Mouse (Mus musculus) layer of hippocampus, postnatal 14 days (tissue): ENCODE results near the gene Capn15. TPM values are rescaled to one million over a fixed set of nuclear protein-coding genes. Genes with fewer than 3 reads are reported as not detected.

Experiments used
- DNase-seq, 2 experiments: peaks; one replicate each; pipeline ENCODE4 v3.0.0; 2021 to 2022; ENCODE audit warnings: low spot score in 2 of 2, mixed read lengths in 1 of 2
- total RNA-seq, 2 experiments: library from RNA; stranded (reverse); gene quantifications; 2 replicates each; pipeline ENCODE4 v1.2.3; 2021

Capn15 gene
- total RNA-seq, 2 experiments from 2014 or later, result 44.4 to 46.2 TPM

GRCm38 (mm10) chr17:25934526-25934925, 51.1 kb downstream of the Capn15 start:
- no peak for DNase-seq

GRCm38 (mm10) chr17:25925348-25925747, 60.2 kb downstream of the Capn15 start:
- DNase-seq, result peak; percentile 29 to 51

DNA sequence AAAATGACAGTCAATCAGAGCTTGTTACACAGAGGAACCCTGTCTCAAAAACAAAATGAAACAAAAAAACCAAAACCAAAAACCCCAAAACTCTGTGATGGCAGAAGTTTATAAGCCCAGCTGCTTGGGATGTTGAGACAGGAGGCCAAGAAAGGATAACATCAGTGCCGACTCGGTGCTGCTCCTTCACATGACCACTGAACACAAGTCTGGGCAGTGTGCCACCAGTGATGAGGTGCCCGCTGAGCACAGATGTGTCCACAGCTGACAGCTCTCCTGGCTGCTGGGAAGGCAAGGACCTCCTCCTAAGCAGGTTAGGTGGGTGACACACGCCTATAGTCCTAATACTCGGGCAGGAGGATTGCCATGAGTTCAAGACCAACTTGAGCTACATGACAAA, 63.5 kb downstream of the Capn15 start:
- DNase-seq, result no peak

DNA sequence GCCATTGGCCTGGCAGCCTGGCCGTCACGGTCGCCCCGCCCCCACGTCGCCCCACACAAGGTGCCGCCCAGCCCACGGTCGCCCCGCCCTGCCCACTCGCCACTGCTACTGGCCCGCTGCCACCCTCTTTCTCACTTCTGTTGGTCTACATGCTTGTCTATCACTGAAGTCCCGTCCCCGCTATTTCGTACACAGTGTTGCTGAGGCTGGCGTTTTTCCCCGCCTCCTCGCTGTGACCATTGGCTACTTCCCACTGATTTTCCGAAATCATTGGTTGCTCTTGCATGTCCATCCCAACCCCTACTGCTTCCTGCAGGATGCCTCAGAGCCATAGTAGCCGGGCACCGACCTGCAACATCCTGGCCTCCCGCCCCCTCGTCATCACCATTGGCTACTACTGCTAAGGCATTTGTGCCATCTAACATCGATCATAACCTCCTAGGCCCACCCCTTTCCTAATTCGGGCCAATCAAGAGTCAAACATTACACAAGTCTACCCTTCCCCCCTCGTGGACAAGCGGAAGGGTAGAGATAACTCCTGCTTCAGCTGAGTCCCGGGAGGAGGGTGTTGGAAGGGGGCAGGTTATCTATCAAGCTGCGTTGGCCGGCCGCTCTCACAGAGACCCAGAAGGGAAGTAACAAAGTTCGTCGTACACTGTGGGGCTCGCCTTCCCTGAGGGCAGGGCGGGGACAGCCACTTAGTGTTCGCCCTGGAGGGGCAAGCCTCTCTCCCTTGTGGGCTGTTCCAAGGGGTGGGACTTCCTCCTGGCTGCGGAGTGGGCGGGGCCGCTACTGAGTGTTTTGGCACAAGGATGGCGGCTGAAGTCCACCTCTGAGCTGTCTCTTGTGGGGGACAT, 65.6 kb downstream of the Capn15 start:
- DNase-seq, result peak; percentile 100

DNA sequence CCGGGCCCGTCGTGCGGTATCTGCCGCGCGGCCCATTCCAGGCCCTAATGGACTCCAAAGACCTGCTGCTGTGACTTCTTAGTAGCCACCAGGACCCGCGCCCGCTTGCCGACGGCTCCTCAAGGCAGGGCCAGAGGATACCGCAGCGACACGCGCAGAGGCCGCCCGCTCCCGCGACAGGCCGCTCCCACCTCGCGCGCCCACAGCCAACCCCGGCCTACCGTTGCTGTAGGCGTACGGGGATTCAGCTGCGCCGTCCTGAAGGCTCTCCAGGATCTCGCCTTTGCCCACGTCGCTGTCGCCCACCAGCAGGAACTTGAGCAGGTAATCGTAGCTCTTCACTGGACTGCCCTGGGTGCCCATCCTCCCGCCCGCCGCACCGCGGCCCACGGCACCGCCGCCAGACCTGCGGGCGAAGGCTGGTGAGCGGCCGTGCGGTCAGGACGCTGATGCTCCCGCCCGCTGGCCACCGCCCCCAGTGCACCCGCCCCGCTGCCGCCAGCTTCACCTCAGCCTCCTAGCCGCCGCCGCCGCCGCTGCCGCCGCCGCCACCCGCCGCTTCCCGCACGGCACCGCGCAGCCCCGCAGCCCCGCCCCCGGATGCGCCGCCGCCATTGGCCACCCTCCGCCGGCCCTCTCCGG, 66.3 kb downstream of the Capn15 start, which contains the start of gene Rab40c:
Gene Rab40c, minus strand, starts transcription at position 584 of the 642 bp plus-strand sequence.
- DNase-seq, result peak in 1 of 2 experiments; percentile 43

- DNase-seq, result no peak
Observed at GRCm38 (mm10) chr17:25918037-25918750, 67.4 kb downstream of the Capn15 start.

DNA sequence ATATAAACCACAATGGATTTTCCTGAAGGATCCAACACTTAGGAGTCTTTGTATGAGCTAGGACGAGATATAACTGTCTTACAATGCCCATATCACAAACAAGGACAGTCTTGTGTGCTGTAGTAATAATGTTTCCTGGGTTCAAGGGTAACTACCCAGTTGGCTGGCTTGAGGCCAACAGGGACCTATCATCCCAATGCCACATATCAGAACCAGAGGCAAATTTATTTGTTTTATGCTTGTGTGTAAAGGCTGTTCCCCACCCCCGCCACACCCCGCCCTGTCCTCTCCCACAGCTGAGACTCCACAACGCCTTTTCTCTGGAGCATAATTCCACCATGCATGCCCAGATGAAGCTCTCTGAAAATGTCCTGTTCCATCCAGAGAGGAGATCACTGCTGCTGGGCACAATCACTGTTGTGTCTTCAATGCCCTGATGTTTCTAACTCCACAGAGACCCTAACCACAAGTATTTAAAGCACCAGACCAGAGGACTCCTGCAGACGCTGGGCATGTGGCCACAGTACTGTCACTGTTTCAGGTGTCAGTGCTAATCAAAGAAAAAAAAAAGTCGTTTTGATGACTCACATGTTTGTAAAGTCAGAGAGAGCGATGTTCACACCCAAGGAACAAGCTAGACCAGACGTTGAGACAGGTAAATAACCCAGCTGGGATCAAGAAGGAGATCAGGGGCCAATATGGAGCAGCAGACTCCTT, 68.5 kb downstream of the Capn15 start:
- DNase-seq, result no peak

- no peak for DNase-seq
Observed at GRCm38 (mm10) chr17:25914295-25914694, 71.3 kb downstream of the Capn15 start.

DNA sequence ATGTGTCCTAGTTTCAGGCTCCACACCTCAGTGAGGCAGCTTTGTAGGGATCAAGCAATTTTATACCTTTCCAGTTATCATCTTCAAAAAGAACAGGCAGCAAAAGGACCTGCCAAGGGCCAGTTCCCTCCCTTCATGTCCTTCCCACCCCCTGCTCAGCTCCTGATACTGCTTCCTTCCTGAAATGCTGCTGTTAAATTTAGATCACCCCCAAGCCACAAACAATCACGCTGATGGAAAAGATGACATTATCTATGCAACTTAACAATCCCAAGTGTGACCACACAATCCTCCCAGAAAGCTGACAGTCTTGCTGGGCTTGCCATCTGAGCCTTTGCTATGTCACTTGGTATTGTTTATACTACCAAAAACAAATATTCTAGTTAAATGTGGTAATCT, 71.7 kb downstream of the Capn15 start:
- no peak for DNase-seq

GRCm38 (mm10) chr17:25913186-25913876, 72.3 kb downstream of the Capn15 start:
- DNase-seq, result peak in 1 of 2 experiments; percentile 45

GRCm38 (mm10) chr17:25911816-25912215, 73.8 kb downstream of the Capn15 start:
- DNase-seq, result no peak

Other genes starting within 250 kb of the Capn15 start
- under 1 TPM in 1 of 2 experiments, not detected in 1; 0.12 TPM for gene Mslnl, start 249.8 kb downstream of the Capn15 start, total RNA-seq
- gene Msln, start 231.4 kb downstream of the Capn15 start, total RNA-seq, result 1 to 10 TPM; 1.2 to 1.8 TPM
- 10 to 100 TPM; 27.6 to 35.3 TPM for gene Narfl, start 212.0 kb downstream of the Capn15 start, total RNA-seq
- 100 to 1,000 TPM; 125 to 128 TPM for gene Haghl, start 200.1 kb downstream of the Capn15 start, total RNA-seq
- gene Ccdc78, start 199.2 kb downstream of the Capn15 start, total RNA-seq, result under 1 TPM in 1 of 2 experiments, not detected in 1; 0.30 TPM
- gene Fam173a, start 192.9 kb downstream of the Capn15 start, total RNA-seq, result 10 to 100 TPM; 80.2 to 80.3 TPM
- not detected for gene AC134908.4, start 190.1 kb downstream of the Capn15 start, total RNA-seq
- gene Metrn, start 188.7 kb downstream of the Capn15 start, total RNA-seq, result 10 to 100 TPM; 82.0 to 86.9 TPM
- 100 to 1,000 TPM; 414 to 418 TPM for gene Fbxl16, start 176.7 kb downstream of the Capn15 start, total RNA-seq
- 10 to 100 TPM; 21.7 to 23.4 TPM for gene Wdr24, start 162.2 kb downstream of the Capn15 start, total RNA-seq
- gene Jmjd8, start 156.9 kb downstream of the Capn15 start, total RNA-seq, result 10 to 100 TPM; 64.3 to 65.0 TPM
- gene Stub1, start 152.4 kb downstream of the Capn15 start, total RNA-seq, result 100 to 1,000 TPM; 155 to 157 TPM
- 10 to 100 TPM; 84.4 to 97.5 TPM for gene Rhbdl1, start 148.5 kb downstream of the Capn15 start, total RNA-seq
- 10 to 100 TPM; 26.7 to 31.1 TPM for gene Gm20683, start 144.0 kb downstream of the Capn15 start, total RNA-seq
- 10 to 100 TPM; 95.6 to 97.8 TPM for gene Rhot2, start 140.9 kb downstream of the Capn15 start, total RNA-seq
- gene Wdr90, start 124.3 kb downstream of the Capn15 start, total RNA-seq, result 10 to 100 TPM; 24.0 to 25.8 TPM
- gene Mcrip2, start 117.0 kb downstream of the Capn15 start, total RNA-seq, result 10 to 100 TPM; 29.2 to 39.0 TPM
- gene Mettl26, start 110.7 kb downstream of the Capn15 start, total RNA-seq, result 10 to 100 TPM; 39.3 to 44.7 TPM
- gene Wfikkn1, start 104.9 kb downstream of the Capn15 start, total RNA-seq, result 1 to 10 TPM; 1.8 to 2.3 TPM
- 10 to 100 TPM; 48.6 to 52.2 TPM for gene Rab40c, start 66.1 kb downstream of the Capn15 start, total RNA-seq
- 100 to 1,000 TPM; 160 to 168 TPM for gene Pigq, start 40.9 kb downstream of the Capn15 start, total RNA-seq
- not detected for gene Nhlrc4, start 40.8 kb downstream of the Capn15 start, total RNA-seq
- under 1 TPM in 1 of 2 experiments, not detected in 1; 0.14 TPM for gene A930017K11Rik, start 33.2 kb downstream of the Capn15 start, total RNA-seq
- 10 to 100 TPM; 82.3 to 85.1 TPM for gene Rab11fip3, start 83.8 kb upstream of the Capn15 start, total RNA-seq
- gene Decr2, start 104.5 kb upstream of the Capn15 start, total RNA-seq, result 10 to 100 TPM; 23.6 to 24.2 TPM
- 1 to 10 TPM; 2.4 to 4.2 TPM for gene Nme4, start 109.8 kb upstream of the Capn15 start, total RNA-seq
- gene Tmem8, start 127.5 kb upstream of the Capn15 start, total RNA-seq, result 10 to 100 TPM; 11.0 to 11.3 TPM
- gene Mrpl28, start 137.7 kb upstream of the Capn15 start, total RNA-seq, result 10 to 100 TPM; 70.6 to 71.1 TPM
- gene Axin1, start 152.9 kb upstream of the Capn15 start, total RNA-seq, result 10 to 100 TPM; 22.2 to 23.3 TPM
- under 1 TPM in 1 of 2 experiments, not detected in 1; 0.18 TPM for gene Pdia2, start 213.3 kb upstream of the Capn15 start, total RNA-seq
- gene Rgs11, start 217.2 kb upstream of the Capn15 start, total RNA-seq, result 10 to 100 TPM; 56.1 to 69.6 TPM
- gene Arhgdig, start 222.0 kb upstream of the Capn15 start, total RNA-seq, result 100 to 1,000 TPM; 147 to 158 TPM